Mouse (Mus musculus) stomach, embryonic 15.5 days (tissue): Measurements from ENCODE around the gene Spag9. TPM values are rescaled to one million over a fixed set of nuclear protein-coding genes. Genes with fewer than 3 reads are reported as not detected.

Source experiments
- ATAC-seq: fragments of 200-750 bp; cut with Nextera tagmentation; 2 replicates; pipeline ENCODE4 v1.8.0; 2017; ENCODE audit warnings: low read depth, moderate number of reproducible peaks, moderate TSS enrichment; ENCODE audit not compliant: insufficient read depth, low FRiP score
- H3K27ac ChIP-seq: fragments of 300-500 bp; sonication (generic); 2 replicates; pipeline ENCODE4 v1.5.1; 2015; ENCODE audit warnings: mild to moderate bottlenecking, inconsistent platforms
- H3K27me3 ChIP-seq: fragments of 300-500 bp; sonication (generic); replicated peaks from 2 replicates; pipeline ENCODE4 v1.6.1; 2015; ENCODE audit warnings: inconsistent platforms
- H3K36me3 ChIP-seq: fragments of 300-500 bp; sonication (generic); 2 replicates; pipeline ENCODE4 v1.6.1; 2015; ENCODE audit warnings: inconsistent platforms
- H3K4me1 ChIP-seq: fragments of 300-500 bp; sonication (generic); 2 replicates; pipeline ENCODE4 v1.6.1; 2015; ENCODE audit warnings: inconsistent platforms
- H3K4me2 ChIP-seq: fragments of 300-500 bp; sonication (generic); 2 replicates; pipeline ENCODE4 v1.6.1; 2015; ENCODE audit warnings: mild to moderate bottlenecking, inconsistent platforms
- H3K4me3 ChIP-seq: fragments of 300-500 bp; sonication (generic); replicated peaks from 2 replicates; pipeline ENCODE4 v1.5.1; 2015; ENCODE audit warnings: inconsistent platforms
- H3K9ac ChIP-seq: fragments of 300-500 bp; sonication (generic); 2 replicates; pipeline ENCODE4 v1.6.1; 2015; ENCODE audit warnings: inconsistent platforms
- H3K9me3 ChIP-seq: fragments of 300-500 bp; sonication (generic); 2 replicates; pipeline ENCODE4 v1.6.1; 2016; ENCODE audit warnings: inconsistent platforms
- WGBS: fragments of 180-500 bp; shearing (Covaris S2); methylation state at CpG from one replicate; pipeline ENCODE4 v1.1.7; 2015; 5-methylcytosine and 5-hydroxymethylcytosine counted together
- polyA plus RNA-seq: library from polyadenylated mRNA; unstranded; fragments of >200 nt; fragmentation: Nextera tagmentation; extraction: Ambion mirVana; gene quantifications from 2 replicates; pipeline ENCODE4 v1.2.1, GENCODE M21; 2015

Spag9 gene
- polyA plus RNA-seq, 1 experiment from 2014 or later = 45.6 TPM

DNA sequence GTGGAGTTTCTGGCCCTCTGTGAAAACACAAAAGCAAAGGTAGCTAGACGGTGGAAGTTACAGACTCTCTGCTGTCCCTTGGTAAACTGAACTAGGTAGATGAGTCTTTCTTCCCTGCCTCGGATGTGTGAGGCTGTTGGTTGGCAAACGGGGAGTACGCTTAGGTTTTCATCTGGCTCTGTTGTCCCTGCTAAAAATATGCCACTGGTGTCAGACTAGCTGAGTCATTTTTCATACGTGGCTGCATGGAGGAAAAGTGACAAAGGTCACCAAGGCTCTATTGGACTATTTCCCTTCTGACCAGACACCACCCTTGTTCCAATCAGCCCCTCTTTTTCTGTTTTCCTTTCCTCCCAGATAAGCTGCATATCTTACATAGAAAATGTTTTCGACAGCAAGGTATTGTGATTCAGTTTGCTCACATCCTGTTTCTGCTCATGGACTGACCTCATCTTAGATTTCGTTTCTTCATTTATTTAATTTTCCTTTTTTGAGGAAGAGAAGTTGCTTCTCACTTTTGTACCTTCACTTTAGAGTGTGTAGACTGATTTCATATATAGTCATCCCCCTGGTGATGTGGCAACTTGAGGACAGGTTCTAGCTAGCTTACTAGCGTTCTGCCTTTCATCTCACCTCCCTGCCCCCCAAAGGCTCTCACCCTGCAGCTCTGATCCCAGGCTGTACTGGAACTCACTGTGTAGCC lies 8.1 kb upstream of the Spag9 start:
- Histone ChIP-seq H3K36me3 (no peaks in the 10 kb centered on the region), H3K4me2 (0 out of 2 replicates have a peak overlapping the region, but pooled peaks have one; percentile 5), H3K9ac (no peak overlapping the region), H3K4me3 (no peak overlapping the region), H3K27me3 (no peaks in the 10 kb centered on the region), H3K9me3 (no peaks in the 10 kb centered on the region), H3K4me1 (peaks cover 10% of the 10 kb centered on the region; the same call in 1 of the 2 replicates), H3K27ac (peak overlapping the region; percentile 71)
- WGBS = 53% methylated on average over 8 of the region's 8 CpGs
- 0 out of 2 replicates have a peak, but pooled peaks have one; percentile 43 for ATAC-seq

DNA sequence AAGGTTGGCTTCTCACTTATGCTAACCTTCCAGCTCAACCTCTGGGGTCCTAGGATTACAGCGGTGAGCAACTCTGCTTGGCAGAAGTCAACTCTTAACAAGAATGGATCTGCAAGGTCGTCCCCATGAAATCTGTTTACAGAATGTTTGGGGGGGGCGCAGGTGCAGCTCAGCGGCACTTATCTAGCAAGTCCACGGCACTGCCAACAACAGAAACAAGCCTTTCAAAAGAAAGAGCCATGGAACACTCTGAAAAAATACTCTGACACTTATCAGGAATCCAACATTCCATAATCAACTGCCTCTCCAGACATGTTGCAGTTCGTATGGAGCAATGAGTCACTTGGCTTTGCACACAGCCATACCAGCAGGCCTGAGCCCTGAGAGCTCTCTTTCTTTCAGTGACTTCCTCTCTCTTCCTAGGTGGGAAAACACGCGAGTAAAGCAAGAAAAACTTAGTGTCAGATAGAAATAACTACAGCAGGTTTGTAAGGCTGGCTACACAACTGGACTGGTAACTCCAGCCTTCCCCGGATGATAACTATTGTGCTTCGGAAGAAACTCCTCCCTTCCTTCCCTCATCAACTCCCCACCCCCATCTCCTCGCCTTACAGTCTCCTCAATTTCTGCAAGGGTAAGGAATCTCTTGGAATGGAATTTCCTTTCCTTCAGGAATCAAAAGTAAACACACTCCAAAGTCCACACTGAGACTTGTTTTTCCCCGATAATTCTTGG lies 7.4 kb upstream of the Spag9 start:
- H3K27ac ChIP-seq = peak overlapping the region; percentile 71
- H3K27me3 ChIP-seq = no peaks in the 10 kb centered on the region
- no peak for ATAC-seq
- WGBS = 41% methylated on average over 12 of the region's 12 CpGs
- H3K4me1 ChIP-seq = peaks cover 10% of the 10 kb centered on the region; the same call in 1 of the 2 replicates
- H3K4me2 ChIP-seq = peak overlapping the region; percentile 5; the same call in 1 of the 2 replicates
- no peak overlapping the region for H3K9ac ChIP-seq
- H3K4me3 ChIP-seq = no peak overlapping the region
- H3K36me3 ChIP-seq = no peaks in the 10 kb centered on the region
- H3K9me3 ChIP-seq = no peaks in the 10 kb centered on the region

DNA sequence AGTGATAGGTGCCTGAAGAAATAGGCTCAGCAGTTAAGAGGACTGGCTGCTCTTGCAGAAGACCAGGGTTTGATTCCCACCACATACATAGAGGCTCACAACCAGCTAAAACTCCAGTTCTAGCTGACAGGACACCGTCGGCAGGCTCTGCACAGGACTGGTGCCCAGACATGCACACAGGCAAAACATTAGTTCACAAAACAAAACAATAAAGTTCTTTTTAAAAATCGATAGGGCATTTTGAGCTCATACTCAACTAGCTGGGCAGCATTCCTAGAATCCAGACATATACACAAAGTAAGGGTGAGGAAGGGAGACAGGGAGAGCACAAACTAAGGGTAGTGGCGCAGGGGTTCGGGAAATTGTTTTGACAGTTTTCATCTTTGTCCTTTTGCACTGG lies 1.4 kb upstream of the Spag9 start:
- peak overlapping the region; percentile 99 for H3K27ac ChIP-seq
- H3K4me1 ChIP-seq = peaks cover 16% of the 10 kb centered on the region
- peak overlapping the region; percentile 52; the same call in 1 of the 2 replicates for H3K9ac ChIP-seq
- H3K9me3 ChIP-seq = no peaks in the 10 kb centered on the region
- WGBS = 53% methylated on average over 5 of the region's 5 CpGs
- peak overlapping the region; percentile 86 for H3K4me2 ChIP-seq
- no peaks in the 10 kb centered on the region for H3K27me3 ChIP-seq
- peak overlapping the region; percentile 97 for H3K4me3 ChIP-seq
- ATAC-seq = no peak
- no peaks in the 10 kb centered on the region for H3K36me3 ChIP-seq

- 4% methylated on average over 15 of the region's 15 CpGs for WGBS
Measured at GRCm38 (mm10) chr11:93995111-93995719, 676 bp upstream of the Spag9 start.

GRCm38 (mm10) chr11:93996306-93997140 lies 632 bp downstream of the Spag9 start:
- Histone ChIP-seq H3K4me1 (peaks cover 16% of the 10 kb centered on the region), H3K27ac (peak overlapping the region; percentile 94), H3K27me3 (no peaks in the 10 kb centered on the region), H3K4me2 (peak overlapping the region; percentile 86), H3K9me3 (no peaks in the 10 kb centered on the region), H3K36me3 (no peaks in the 10 kb centered on the region), H3K4me3 (peak overlapping the region; percentile 97), H3K9ac (peak overlapping the region; percentile 86)
- WGBS = under 1% methylated on average over 58 of the region's 58 CpGs
- ATAC-seq = peak; percentile 20

More at GRCm38 (mm10) chr11:93995111-93995719, 676 bp upstream of the Spag9 start:
- Histone ChIP-seq H3K27ac (peak overlapping the region; percentile 99), H3K9ac (peak overlapping the region; percentile 52), H3K27me3 (no peaks in the 10 kb centered on the region), H3K4me2 (peak overlapping the region; percentile 86), H3K9me3 (no peaks in the 10 kb centered on the region), H3K4me3 (peak overlapping the region; percentile 97), H3K36me3 (no peaks in the 10 kb centered on the region), H3K4me1 (peaks cover 16% of the 10 kb centered on the region)
- peak; percentile 70 for ATAC-seq

DNA sequence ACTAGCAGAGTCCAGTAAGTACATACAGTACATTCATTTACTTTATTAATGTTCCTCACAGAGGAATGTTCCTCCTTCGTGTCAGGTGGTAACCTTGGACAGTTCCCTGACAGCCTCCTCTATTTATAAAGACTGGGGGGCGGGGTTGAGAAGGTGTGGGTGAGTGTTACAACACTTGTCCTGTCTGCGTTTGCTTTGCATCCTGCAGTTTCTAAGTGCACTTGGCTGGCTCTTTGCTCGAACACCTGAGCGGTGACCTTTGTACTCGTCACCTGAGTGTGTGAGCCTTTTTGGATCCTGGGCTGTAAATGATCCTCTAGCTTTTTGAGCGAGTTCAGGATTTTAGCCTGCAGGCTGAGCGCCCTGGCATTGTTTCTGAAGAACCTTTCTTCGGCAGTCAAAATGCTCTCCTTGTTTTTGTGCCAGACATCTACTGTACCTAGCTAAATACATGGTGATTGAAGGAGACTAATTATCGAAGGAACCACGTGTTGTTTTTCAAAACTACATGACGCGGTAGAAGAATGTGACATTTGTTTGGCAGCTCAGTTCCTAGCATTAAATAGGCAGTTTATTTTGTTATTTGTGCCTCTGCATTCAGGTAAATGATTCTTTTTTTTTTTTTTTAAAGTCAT lies 1.4 kb downstream of the Spag9 start:
- 28% methylated on average over 13 of the region's 13 CpGs for WGBS
- ATAC-seq = no peak
- no peaks in the 10 kb centered on the region for H3K36me3 ChIP-seq
- H3K4me2 ChIP-seq = peak overlapping the region; percentile 86
- no peak overlapping the region for H3K9ac ChIP-seq
- H3K9me3 ChIP-seq = no peaks in the 10 kb centered on the region
- peaks cover 16% of the 10 kb centered on the region for H3K4me1 ChIP-seq
- H3K27ac ChIP-seq = no peak overlapping the region
- no peaks in the 10 kb centered on the region for H3K27me3 ChIP-seq
- H3K4me3 ChIP-seq = peak overlapping the region; percentile 97

- no peak for ATAC-seq
- H3K9ac ChIP-seq = no peak overlapping the region
- H3K4me3 ChIP-seq = no peak overlapping the region
- H3K36me3 ChIP-seq = no peaks in the 10 kb centered on the region
- H3K27me3 ChIP-seq = no peaks in the 10 kb centered on the region
- H3K27ac ChIP-seq = no peak overlapping the region
- peaks cover 15% of the 10 kb centered on the region for H3K4me1 ChIP-seq
- no peak overlapping the region for H3K4me2 ChIP-seq
- no peaks in the 10 kb centered on the region for H3K9me3 ChIP-seq
Measured at GRCm38 (mm10) chr11:93999276-93999675, 3.4 kb downstream of the Spag9 start.

GRCm38 (mm10) chr11:94003346-94003745 lies 7.5 kb downstream of the Spag9 start:
- no peak for ATAC-seq

GRCm38 (mm10) chr11:94019091-94019490 lies 23.2 kb downstream of the Spag9 start:
- Histone ChIP-seq H3K27ac (no peak overlapping the region), H3K4me1 (no peaks in the 10 kb centered on the region), H3K9me3 (no peaks in the 10 kb centered on the region), H3K4me3 (no peak overlapping the region), H3K27me3 (no peaks in the 10 kb centered on the region), H3K36me3 (no peaks in the 10 kb centered on the region), H3K9ac (no peak overlapping the region), H3K4me2 (no peak overlapping the region)
- ATAC-seq = no peak
- 86% methylated on average over 5 of the region's 5 CpGs for WGBS

More at GRCm38 (mm10) chr11:94003346-94003745, 7.5 kb downstream of the Spag9 start:
- no peak overlapping the region for H3K27ac ChIP-seq
- H3K4me1 ChIP-seq = 0 out of 2 replicates have a peak, but pooled peaks cover 3% of the 10 kb centered on the region
- no peaks in the 10 kb centered on the region for H3K27me3 ChIP-seq
- H3K36me3 ChIP-seq = no peaks in the 10 kb centered on the region
- no peak overlapping the region for H3K9ac ChIP-seq
- no peak overlapping the region for H3K4me3 ChIP-seq
- no peaks in the 10 kb centered on the region for H3K9me3 ChIP-seq
- H3K4me2 ChIP-seq = no peak overlapping the region
- WGBS = 85% methylated on average over 2 of the region's 2 CpGs

- H3K4me2 ChIP-seq = no peak overlapping the region
- no peak for ATAC-seq
- 80% methylated on average over 6 of the region's 6 CpGs for WGBS
- no peaks in the 10 kb centered on the region for H3K9me3 ChIP-seq
- H3K9ac ChIP-seq = no peak overlapping the region
- H3K36me3 ChIP-seq = no peaks in the 10 kb centered on the region
- no peaks in the 10 kb centered on the region for H3K27me3 ChIP-seq
- no peak overlapping the region for H3K4me3 ChIP-seq
- no peaks in the 10 kb centered on the region for H3K4me1 ChIP-seq
- H3K27ac ChIP-seq = no peak overlapping the region
Measured at GRCm38 (mm10) chr11:94020403-94020802, 24.5 kb downstream of the Spag9 start.

DNA sequence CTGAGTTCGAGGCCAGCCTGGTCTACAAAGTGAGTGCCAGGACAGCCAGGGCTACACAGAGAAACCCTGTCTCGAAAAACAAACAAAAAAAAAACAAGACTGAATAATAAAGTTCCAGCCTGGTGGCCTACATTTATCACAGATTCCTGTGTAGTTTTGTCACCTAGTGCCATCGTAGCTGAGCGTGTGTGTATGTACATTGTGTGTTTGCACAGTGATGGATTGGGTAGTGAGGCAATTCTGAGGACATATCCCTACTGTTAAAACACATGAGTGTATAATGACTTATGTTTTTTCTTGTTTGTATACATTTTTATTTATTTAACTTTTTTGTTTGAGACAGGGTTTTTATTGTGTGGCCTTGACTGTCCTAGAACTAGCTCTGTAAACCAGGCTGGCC lies 30.4 kb downstream of the Spag9 start:
- Histone ChIP-seq H3K27ac (no peak overlapping the region), H3K9ac (no peak overlapping the region), H3K4me1 (no peaks in the 10 kb centered on the region), H3K4me2 (no peak overlapping the region), H3K27me3 (no peaks in the 10 kb centered on the region), H3K36me3 (no peaks in the 10 kb centered on the region), H3K9me3 (no peaks in the 10 kb centered on the region), H3K4me3 (no peak overlapping the region)
- 73% methylated on average over 4 of the region's 4 CpGs for WGBS
- no peak for ATAC-seq
